Mouse (Mus musculus): ENCODE measurements at regions not wholly inside any gene's neighbourhood (a gene's known extent, or its start where the extent isn't known, plus 50 kb on each side); places are given as distances from the start of the nearest gene placed in this dataset.
"Not testable (repeated sequence)": the region's sequence is repeated elsewhere in the genome, so short reads cannot be mapped to it uniquely, and the experiment has no call there.

GRCm38 (mm10) chr19:19347017-19347416, 236.0 kb upstream of the Rorb start:
- peak; percentile 5 for DNase-seq

DNA sequence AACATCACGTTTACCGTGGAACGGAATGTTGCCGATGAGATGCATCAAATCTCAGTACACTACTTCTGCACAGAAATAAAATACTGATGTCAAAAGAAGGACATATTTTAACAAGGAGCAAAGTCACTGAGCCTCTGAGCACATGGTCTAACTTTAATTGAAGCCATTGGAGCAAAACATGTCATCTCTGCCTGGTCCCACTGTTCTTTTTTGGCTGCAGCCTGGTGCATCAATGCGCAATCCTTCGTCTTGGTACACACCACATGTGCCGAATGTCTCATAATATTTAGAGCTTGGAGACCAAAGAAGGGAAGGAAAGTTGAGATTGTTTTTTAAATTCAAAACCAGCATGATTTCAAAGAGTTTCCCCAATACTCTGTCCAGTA, 233.4 kb upstream of the Rorb start:
- no peak for DNase-seq

DNA sequence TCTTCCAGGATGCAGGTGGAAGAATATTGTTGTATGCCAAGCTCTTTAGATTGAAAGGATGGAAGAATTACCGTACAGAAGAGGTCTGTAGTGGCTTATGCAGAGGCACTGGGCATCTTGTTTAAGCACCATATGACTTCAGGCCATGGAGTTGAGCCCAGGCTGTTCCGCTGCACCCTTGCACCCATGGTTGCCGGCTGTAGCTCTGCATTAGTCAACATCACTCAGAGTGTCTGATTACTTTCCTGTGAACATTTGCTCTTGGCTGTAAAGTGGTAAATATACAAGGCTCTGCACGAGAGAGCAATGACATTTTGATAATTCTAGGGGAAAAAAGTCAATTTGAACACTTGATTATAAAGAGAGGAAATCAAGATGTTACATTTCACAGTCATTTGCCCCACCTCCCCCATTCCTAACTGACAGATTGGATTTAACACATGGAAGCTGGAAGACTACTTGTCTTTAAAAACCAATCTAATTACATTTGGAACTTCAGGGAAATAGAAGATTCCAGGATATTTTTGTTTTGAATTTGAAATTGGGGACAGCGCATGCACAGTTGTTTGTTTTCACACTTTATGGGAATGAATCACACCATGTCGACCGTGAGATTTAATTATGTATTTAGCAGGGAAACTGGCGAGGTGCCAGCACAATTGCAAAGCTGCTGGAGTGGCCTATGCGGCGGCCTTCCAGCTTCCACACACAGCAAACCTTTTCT, 232.9 kb upstream of the Rorb start:
- peak; percentile 2 for DNase-seq

DNA sequence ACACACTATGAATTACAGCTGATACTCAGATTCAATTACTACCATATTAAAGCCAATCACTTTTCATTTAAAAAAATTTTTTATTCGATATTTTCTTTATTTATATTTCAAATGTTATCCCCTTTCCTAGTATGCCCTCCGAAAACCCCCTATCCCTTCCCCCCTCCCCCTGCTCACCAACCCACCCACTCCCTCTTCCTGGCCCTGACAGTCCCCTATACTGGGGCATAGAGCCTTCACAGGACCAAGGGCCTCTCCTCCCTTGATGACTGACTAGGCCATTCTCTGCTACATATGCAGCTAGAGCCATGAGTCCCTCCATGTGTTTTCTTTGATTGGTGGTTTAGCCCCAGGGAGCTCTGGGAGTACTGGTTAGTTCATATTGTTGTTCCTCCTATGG, 196.1 kb upstream of the Rorb start:
- not testable (repeated sequence) for DNase-seq

DNA sequence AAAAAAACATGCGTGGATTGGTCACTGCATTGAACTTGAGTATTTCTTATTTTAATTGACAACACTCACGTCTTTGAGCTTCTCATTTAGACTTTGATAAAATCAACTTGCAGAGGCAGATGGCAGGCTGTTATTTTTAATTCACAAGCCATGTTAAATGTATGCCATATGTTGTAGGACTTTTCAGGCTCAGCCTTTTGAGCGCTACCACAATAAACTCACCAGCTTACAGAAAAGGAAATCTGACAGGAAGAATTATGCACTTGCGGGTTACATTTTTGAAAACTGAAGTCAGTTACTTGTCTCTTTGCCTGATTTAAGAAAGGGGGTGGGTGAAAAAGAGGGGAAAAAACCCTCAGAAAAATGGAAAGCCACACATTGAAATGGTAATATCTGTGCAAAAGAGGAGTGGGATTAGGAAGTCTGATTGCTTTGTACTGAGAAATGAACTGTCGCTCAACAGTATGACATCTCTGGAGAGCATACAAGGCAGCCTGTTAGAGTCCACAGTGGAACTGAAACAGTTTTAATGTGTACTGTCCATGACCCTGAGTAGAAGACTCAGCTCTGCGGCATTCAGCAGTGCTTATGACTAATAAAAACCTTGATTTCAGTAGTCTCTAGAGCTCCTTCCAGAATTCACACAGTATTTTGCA, 195.6 kb upstream of the Rorb start:
- no peak for DNase-seq

DNA sequence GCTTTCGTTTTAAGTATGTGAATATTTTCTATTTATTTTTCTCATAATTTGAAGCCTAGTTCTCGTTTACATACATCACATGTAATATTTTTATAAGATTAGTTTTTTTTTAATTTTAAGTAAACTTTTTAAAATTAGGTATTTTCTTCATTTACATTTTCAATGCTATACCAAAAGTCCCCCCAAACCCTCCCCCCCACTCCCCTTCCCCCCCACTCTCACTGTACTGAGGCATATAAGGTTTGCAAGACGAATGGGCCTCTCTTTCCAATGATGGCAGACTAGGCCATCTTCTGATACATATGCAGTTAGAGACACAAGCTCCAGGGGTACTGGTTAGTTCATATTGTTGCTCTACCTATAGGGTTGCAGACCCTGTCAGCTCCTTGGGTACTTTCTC, 174.9 kb upstream of the Rorb start:
- not testable (repeated sequence) for DNase-seq

DNA sequence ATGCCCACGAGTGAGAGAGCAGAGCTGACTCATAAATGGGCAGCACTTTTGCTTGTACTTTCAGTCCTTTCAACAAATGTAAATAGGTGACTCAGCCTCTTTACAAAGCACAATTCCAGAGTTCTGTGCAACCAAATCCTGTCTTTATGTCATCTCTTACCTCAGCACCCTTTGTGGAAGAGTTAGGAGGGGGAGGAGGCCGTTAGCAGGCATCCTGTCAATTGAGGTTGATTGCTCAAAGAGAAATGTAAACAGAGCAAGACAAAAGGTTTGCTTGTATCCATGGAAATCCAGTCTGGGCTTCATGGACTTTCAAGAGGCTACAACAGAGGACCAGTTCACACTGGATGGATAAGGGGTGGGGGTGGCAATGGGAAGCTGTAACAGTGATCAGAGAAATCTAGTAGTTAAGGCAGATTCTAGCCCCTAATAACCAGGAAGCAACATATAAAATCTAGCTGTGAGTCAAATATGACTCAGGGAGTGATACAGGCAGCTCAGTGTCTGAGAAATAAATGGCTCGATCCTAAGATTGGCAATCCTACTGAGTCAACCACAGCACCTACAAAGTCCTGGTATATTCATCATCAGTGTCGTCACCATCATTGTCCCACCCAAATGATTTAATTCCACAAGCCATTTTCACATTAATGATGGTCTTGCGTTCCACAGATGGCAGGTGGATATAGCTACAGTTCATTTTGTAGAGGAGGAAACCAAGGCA, 136.0 kb upstream of the Rorb start:
- DNase-seq: no peak

DNA sequence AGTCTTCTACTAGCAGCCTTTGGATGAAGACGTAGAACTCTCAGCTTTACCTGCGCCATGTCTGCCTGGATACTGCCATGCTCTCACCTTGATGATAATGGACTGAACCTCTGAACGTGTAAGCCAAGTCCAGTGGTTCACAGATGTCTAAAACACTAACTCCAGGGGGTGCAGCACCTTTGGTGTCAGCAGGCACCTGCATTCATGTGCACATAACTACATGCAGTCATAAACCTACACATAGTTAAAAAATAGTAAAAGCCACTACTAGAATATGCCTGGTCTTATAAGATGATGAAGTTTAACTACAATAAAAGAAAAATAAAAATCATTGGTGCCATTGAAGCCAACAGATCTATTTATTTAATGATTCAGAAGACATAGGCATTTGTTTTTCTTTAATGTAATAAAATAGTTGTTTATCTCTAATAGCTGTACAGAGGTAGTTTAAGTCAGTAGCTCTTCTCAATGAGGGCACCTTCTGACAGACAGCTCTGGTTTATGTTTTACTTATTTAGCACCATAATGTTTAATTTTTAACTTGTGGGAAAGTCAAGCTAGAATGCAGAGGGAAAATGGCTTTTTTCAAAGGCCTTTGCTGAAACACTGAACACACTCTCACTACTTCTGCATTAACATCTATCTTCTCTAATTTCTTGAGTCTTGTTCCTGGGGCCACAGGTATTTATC, 118.5 kb upstream of the Rorb start:
- no peak for DNase-seq

GRCm38 (mm10) chr19:19220826-19221225, 109.8 kb upstream of the Rorb start:
- DNase-seq: no peak

- no peak for DNase-seq
These were observed 108.4 kb upstream of the Rorb start for GRCm38 (mm10) chr19:19219352-19219751.

DNA sequence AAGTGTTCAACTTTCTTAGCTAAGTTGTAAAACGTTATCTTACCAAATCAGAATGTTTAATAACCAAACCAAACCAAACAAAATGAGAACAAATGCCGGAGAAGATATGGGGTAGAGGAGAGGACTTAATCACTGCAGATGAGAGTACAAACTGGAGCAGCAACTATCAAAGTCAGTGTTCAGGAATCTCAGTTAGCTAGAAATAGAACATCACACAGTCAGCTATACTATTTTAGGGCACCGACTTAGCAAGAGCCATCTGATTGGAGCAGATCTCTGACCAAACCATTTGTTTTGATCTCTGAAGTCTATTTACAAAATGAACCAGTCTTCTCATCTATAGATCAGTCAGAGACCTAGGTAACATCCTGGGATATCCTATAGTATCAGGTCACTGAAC, 107.7 kb upstream of the Rorb start:
- DNase-seq: no peak

- no peak for DNase-seq
These were observed 88.5 kb upstream of the Rorb start for GRCm38 (mm10) chr19:19199534-19199933.

- no peak for DNase-seq
These were observed 87.8 kb upstream of the Rorb start for GRCm38 (mm10) chr19:19198780-19199179.

- peak; percentile 3 for DNase-seq
These were observed 83.7 kb upstream of the Rorb start for GRCm38 (mm10) chr19:19194728-19195127.

GRCm38 (mm10) chr19:19194306-19194705, 83.3 kb upstream of the Rorb start:
- DNase-seq: no peak

DNA sequence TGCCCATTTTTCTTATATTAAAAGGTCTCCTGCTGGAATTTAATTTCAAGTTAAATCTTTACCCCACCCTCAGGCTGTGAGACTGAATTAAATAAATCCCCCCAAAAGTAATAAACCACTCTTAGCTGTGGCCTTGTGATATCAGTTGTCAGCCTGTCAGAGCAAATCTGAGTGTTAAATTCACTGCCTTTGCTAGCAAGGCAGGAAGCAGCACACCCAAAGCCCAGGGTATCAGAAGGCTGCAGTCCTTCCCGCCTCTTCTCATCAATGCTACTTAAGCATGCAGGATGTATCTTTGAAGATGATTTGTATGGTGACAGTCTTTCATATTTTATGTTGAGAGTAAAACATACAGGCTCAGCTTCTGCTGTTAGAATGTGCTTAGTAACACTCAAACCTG, 61.8 kb upstream of the Rorb start:
- no peak for DNase-seq

DNA sequence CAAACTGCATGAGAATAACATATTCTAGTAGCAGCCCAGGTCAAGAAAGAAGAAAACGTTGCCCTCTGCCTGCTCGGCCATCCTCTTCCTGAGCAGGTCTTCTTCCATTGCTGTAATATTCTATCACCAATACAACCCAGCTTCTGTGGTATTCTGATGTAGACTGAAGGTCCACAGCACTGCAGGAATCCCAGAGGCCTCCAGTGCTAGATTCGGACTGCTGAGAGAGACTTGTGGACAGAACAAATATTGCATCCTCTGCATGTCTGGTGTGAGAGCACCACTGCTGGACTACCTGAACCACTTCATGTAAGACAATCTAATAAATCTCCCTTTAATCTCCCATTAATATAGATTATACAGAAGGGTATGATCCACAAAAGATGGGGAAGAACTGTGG, 59.8 kb upstream of the Rorb start:
- no peak for DNase-seq

All from lung, postnatal 10 days (tissue).